Mouse (Mus musculus): ENCODE measurements around the gene Zfp93. TPM values are rescaled to one million over a fixed set of nuclear protein-coding genes. Genes with fewer than 3 reads are reported as not detected.

Gene Zfp93
- polyA plus RNA-seq, 1 experiment from 2014 or later: 6.8 TPM

- Histone ChIP-seq H3K4me1 (ENCODE audit: control insufficient read depth, insufficient read depth, low read length) (no peaks in the 10 kb centered on the region), H3K9ac (ENCODE audit: low read depth, low read length) (no peak overlapping the region), H3K9me3 (ENCODE audit: control insufficient read depth, low read length) (peaks cover 14% of the 10 kb centered on the region), H3K4me2 (ENCODE audit: low read depth, low read length) (no peak overlapping the region), H3K27me3 (replicated peaks; ENCODE audit: control insufficient read depth, insufficient read depth, low read length) (peaks cover 3% of the 10 kb centered on the region; the same call in 1 of the 2 replicates), H3K27ac (ENCODE audit: low read length) (no peak overlapping the region), H3K36me3 (ENCODE audit: control insufficient read depth, insufficient read depth, low read length) (no peaks in the 10 kb centered on the region), H3K4me3 (ENCODE audit: low read length) (no peak overlapping the region)
- WGBS: 67% methylated on average over 4 of the region's 4 CpGs
- ATAC-seq: no peak
Measured at GRCm38 (mm10) chr7:24322593-24322992, 52.4 kb downstream of the Zfp93 start.

- H3K36me3 ChIP-seq (ENCODE audit: control insufficient read depth, insufficient read depth, low read length): no peaks in the 10 kb centered on the region
- no peak for ATAC-seq
- H3K4me2 ChIP-seq (ENCODE audit: low read depth, low read length): no peak overlapping the region
- H3K27ac ChIP-seq (ENCODE audit: low read length): no peak overlapping the region
- 80% methylated on average over 6 of the region's 6 CpGs for WGBS
- H3K4me3 ChIP-seq (ENCODE audit: low read length): no peak overlapping the region
- H3K4me1 ChIP-seq (ENCODE audit: control insufficient read depth, insufficient read depth, low read length): no peaks in the 10 kb centered on the region
- H3K9ac ChIP-seq (ENCODE audit: low read depth, low read length): no peak overlapping the region
- peaks cover 14% of the 10 kb centered on the region for H3K9me3 ChIP-seq (ENCODE audit: control insufficient read depth, low read length)
- H3K27me3 ChIP-seq (replicated peaks; ENCODE audit: control insufficient read depth, insufficient read depth, low read length): peaks cover 3% of the 10 kb centered on the region; the same call in 1 of the 2 replicates
Measured at GRCm38 (mm10) chr7:24325197-24325596, 55.0 kb downstream of the Zfp93 start.

- Histone ChIP-seq H3K9me3 (ENCODE audit: control insufficient read depth, low read length) (peaks cover 14% of the 10 kb centered on the region), H3K27ac (ENCODE audit: low read length) (no peak overlapping the region), H3K4me2 (ENCODE audit: low read depth, low read length) (peak overlapping the region; percentile 36), H3K36me3 (ENCODE audit: control insufficient read depth, insufficient read depth, low read length) (no peaks in the 10 kb centered on the region), H3K9ac (ENCODE audit: low read depth, low read length) (0 out of 2 replicates have a peak overlapping the region, but pooled peaks have one; percentile 30), H3K27me3 (replicated peaks; ENCODE audit: control insufficient read depth, insufficient read depth, low read length) (peaks cover 3% of the 10 kb centered on the region; the same call in 1 of the 2 replicates), H3K4me1 (ENCODE audit: control insufficient read depth, insufficient read depth, low read length) (no peaks in the 10 kb centered on the region), H3K4me3 (ENCODE audit: low read length) (peak overlapping the region; percentile 9)
- 10% methylated on average over 13 of the region's 13 CpGs for WGBS
- peak; percentile 37; the same call in 1 of the 2 replicates for ATAC-seq
Measured at GRCm38 (mm10) chr7:24325675-24326128, 55.5 kb downstream of the Zfp93 start.

GRCm38 (mm10) chr7:24326273-24327135, 56.3 kb downstream of the Zfp93 start:
- peaks cover 3% of the 10 kb centered on the region; the same call in 1 of the 2 replicates for H3K27me3 ChIP-seq (replicated peaks; ENCODE audit: control insufficient read depth, insufficient read depth, low read length)
- H3K36me3 ChIP-seq (ENCODE audit: control insufficient read depth, insufficient read depth, low read length): no peaks in the 10 kb centered on the region
- H3K27ac ChIP-seq (ENCODE audit: low read length): no peak overlapping the region
- H3K4me1 ChIP-seq (ENCODE audit: control insufficient read depth, insufficient read depth, low read length): no peaks in the 10 kb centered on the region
- H3K4me2 ChIP-seq (ENCODE audit: low read depth, low read length): peak overlapping the region; percentile 36; the same call in 1 of the 2 replicates
- ATAC-seq: no peak
- 49% methylated on average over 20 of the region's 20 CpGs for WGBS
- H3K9ac ChIP-seq (ENCODE audit: low read depth, low read length): no peak overlapping the region
- H3K9me3 ChIP-seq (ENCODE audit: control insufficient read depth, low read length): peaks cover 14% of the 10 kb centered on the region
- 0 out of 2 replicates have a peak overlapping the region, but pooled peaks have one; percentile 9 for H3K4me3 ChIP-seq (ENCODE audit: low read length)

Other genes with a start within 250 kb of the Zfp93 start
- gene Vmn1r183, start 217.2 kb upstream of the Zfp93 start, polyA plus RNA-seq (2015; fragmentation: Nextera tagmentation; extraction: Ambion mirVana): not detected in 2 replicates
- gene Zfp180, start 188.5 kb upstream of the Zfp93 start, polyA plus RNA-seq (2015; fragmentation: Nextera tagmentation; extraction: Ambion mirVana): 13.2 and 15.0 TPM in 2 replicates
- gene Zfp112, start 158.1 kb upstream of the Zfp93 start, polyA plus RNA-seq (2015; fragmentation: Nextera tagmentation; extraction: Ambion mirVana): 4.3 and 5.3 TPM in 2 replicates
- 12.0 and 13.6 TPM in 2 replicates for gene Zfp235, start 136.3 kb upstream of the Zfp93 start, polyA plus RNA-seq (2015; fragmentation: Nextera tagmentation; extraction: Ambion mirVana)
- gene Zfp114, start 95.4 kb upstream of the Zfp93 start, polyA plus RNA-seq (2015; fragmentation: Nextera tagmentation; extraction: Ambion mirVana): 2.5 and 3.4 TPM in 2 replicates
- 6.7 and 8.2 TPM in 2 replicates for gene Zfp111, start 59.0 kb upstream of the Zfp93 start, polyA plus RNA-seq (2015; fragmentation: Nextera tagmentation; extraction: Ambion mirVana)
- 3.7 TPM in 2 replicates for gene Zfp109, start 32.9 kb upstream of the Zfp93 start, polyA plus RNA-seq (2015; fragmentation: Nextera tagmentation; extraction: Ambion mirVana)
- gene Zfp108, start 15.6 kb upstream of the Zfp93 start, polyA plus RNA-seq (2015; fragmentation: Nextera tagmentation; extraction: Ambion mirVana): 2.4 and 2.9 TPM in 2 replicates
- 18.7 and 21.7 TPM in 2 replicates for gene Zfp61, start 30.8 kb downstream of the Zfp93 start, polyA plus RNA-seq (2015; fragmentation: Nextera tagmentation; extraction: Ambion mirVana)
- gene Zfp94, start 46.2 kb downstream of the Zfp93 start, polyA plus RNA-seq (2015; fragmentation: Nextera tagmentation; extraction: Ambion mirVana): 6.0 and 7.3 TPM in 2 replicates
- not detected in 2 replicates for gene Tescl, start 63.5 kb downstream of the Zfp93 start, polyA plus RNA-seq (2015; fragmentation: Nextera tagmentation; extraction: Ambion mirVana)
- gene Lypd5, start 78.8 kb downstream of the Zfp93 start, polyA plus RNA-seq (2015; fragmentation: Nextera tagmentation; extraction: Ambion mirVana): 0.10 TPM in 1 of 2 replicates, not detected in the other
- 2.5 and 4.3 TPM in 2 replicates for gene Kcnn4, start 99.8 kb downstream of the Zfp93 start, polyA plus RNA-seq (2015; fragmentation: Nextera tagmentation; extraction: Ambion mirVana)
- gene Smg9, start 129.2 kb downstream of the Zfp93 start, polyA plus RNA-seq (2015; fragmentation: Nextera tagmentation; extraction: Ambion mirVana): 20.4 and 22.0 TPM in 2 replicates
- 0.07 TPM in 1 of 2 replicates, not detected in the other for gene Irgc1, start 181.9 kb downstream of the Zfp93 start, polyA plus RNA-seq (2015; fragmentation: Nextera tagmentation; extraction: Ambion mirVana)
- 8.0 and 9.7 TPM in 2 replicates for gene Plaur, start 192.1 kb downstream of the Zfp93 start, polyA plus RNA-seq (2015; fragmentation: Nextera tagmentation; extraction: Ambion mirVana)
- gene Cadm4, start 211.6 kb downstream of the Zfp93 start, polyA plus RNA-seq (2015; fragmentation: Nextera tagmentation; extraction: Ambion mirVana): 1.2 and 1.5 TPM in 2 replicates
- 26.3 and 26.6 TPM in 2 replicates for gene Zfp428, start 236.6 kb downstream of the Zfp93 start, polyA plus RNA-seq (2015; fragmentation: Nextera tagmentation; extraction: Ambion mirVana)
- 0.13 and 0.20 TPM in 2 replicates for gene AC161166.1, start 242.0 kb downstream of the Zfp93 start, polyA plus RNA-seq (2015; fragmentation: Nextera tagmentation; extraction: Ambion mirVana)

All from intestine, embryonic 16.5 days (tissue).